8 mouse cellular contexts compared by ENCODE assay signal in genomic region chr3:88422020-88422720, GRCm38 (mm10). TPM values are rescaled to one million over a fixed set of nuclear protein-coding genes. Genes with fewer than 3 reads are reported as not detected.
DNase-seq lines count a peak whose midpoint lies in the region; ATAC-seq and TF ChIP-seq lines count a peak whose summit lies in the region.

No protein-coding gene starts in this region.

- TF ChIP-seq CTCF in left cerebral cortex, adult 2 months (IDR thresholded peaks at IDR 0.05), result no peak; the same call in none of the 2 replicates

- H3K27ac ChIP-seq in left cerebral cortex, adult 2 months, result no peak overlapping the region

- peak overlapping the region; percentile 17; the same call in 1 of the 2 replicates for H3K4me3 ChIP-seq in left cerebral cortex, adult 2 months

- ATAC-seq in megakaryocyte progenitor cell, adult 5-6 weeks (replicated peaks; ENCODE audit: poor library complexity), result peak; percentile 58

- intact Hi-C loops in left cerebral cortex, adult 2 months (cut with DNase I), result no loop called here

- DNase-seq in left cerebral cortex, adult 2 months (ENCODE audit: extremely low spot score in 1 of 2, low spot score in 2 of 2), result no peak
- DNase-seq in left cerebral cortex, adult 8-10 months (ENCODE audit: low spot score in 2 of 2), result no peak
- peak; percentile 76 to 81 for DNase-seq in cerebellum, postnatal 10 days
- DNase-seq in kidney, adult 9 months, result peak; percentile 67
- no peak for DNase-seq in adrenal gland, postnatal 10 days
- DNase-seq in testis, postnatal 10 days (ENCODE audit: low spot score), result no peak
- DNase-seq in T-cell, adult 2 months (ENCODE audit: low spot score), result no peak

RNA-seq across cellular contexts. Expression of gene Slc25a44, which starts 2.8 kb away (rescaled TPM):
- total RNA-seq in left cerebral cortex, adult 2 months (2021), result 10 to 100 TPM; 75.8 to 77.6 TPM
- total RNA-seq in left cerebral cortex, adult 8-10 months (2022), result 10 to 100 TPM; 72.5 to 77.6 (median 75.9) TPM
- 10.3 and 11.1 TPM in 2 replicates for total RNA-seq in megakaryocyte progenitor cell, adult 5-6 weeks (2015)
- 16.2 and 17.9 TPM in 2 replicates for total RNA-seq in megakaryocyte progenitor cell, adult 5-6 weeks (2017)
- total RNA-seq in adrenal gland, postnatal 10 days (2021), result 10 to 100 TPM; 37.8 to 47.6 TPM

RNA-seq across cellular contexts. Expression of gene Pmf1, which starts 12.0 kb away (rescaled TPM):
- 1 to 10 TPM; 6.5 to 6.6 TPM for total RNA-seq in left cerebral cortex, adult 2 months (2021)
- total RNA-seq in left cerebral cortex, adult 8-10 months (2022), result 1 to 10 TPM; 7.4 to 9.2 (median 7.8) TPM
- total RNA-seq in megakaryocyte progenitor cell, adult 5-6 weeks (2015), result 161 and 165 TPM in 2 replicates
- total RNA-seq in megakaryocyte progenitor cell, adult 5-6 weeks (2017), result 121 and 129 TPM in 2 replicates
- total RNA-seq in adrenal gland, postnatal 10 days (2021), result 10 to 100 TPM; 60.2 to 62.6 TPM

RNA-seq across cellular contexts. Expression of gene Bglap, which starts 37.9 kb away (rescaled TPM):
- 1 to 10 TPM; 1.4 to 1.6 TPM for total RNA-seq in left cerebral cortex, adult 2 months (2021)
- total RNA-seq in left cerebral cortex, adult 8-10 months (2022), result 1 to 10 TPM in 1 of 4 experiments, not detected in 3; 2.8 TPM
- not detected in 2 replicates for total RNA-seq in megakaryocyte progenitor cell, adult 5-6 weeks (2015)
- not detected in 2 replicates for total RNA-seq in megakaryocyte progenitor cell, adult 5-6 weeks (2017)
- total RNA-seq in adrenal gland, postnatal 10 days (2021), result 100 to 1,000 TPM in 1 of 2 experiments, 1 to 10 TPM in 1; 1.6 to 106 TPM

RNA-seq across cellular contexts. Expression of gene Sema4a, which starts 38.8 kb away (rescaled TPM):
- 10 to 100 TPM; 68.7 to 71.2 TPM for total RNA-seq in left cerebral cortex, adult 2 months (2021)
- total RNA-seq in left cerebral cortex, adult 8-10 months (2022), result 10 to 100 TPM; 63.2 to 71.4 (median 66.8) TPM
- total RNA-seq in megakaryocyte progenitor cell, adult 5-6 weeks (2015), result 32.7 and 43.1 TPM in 2 replicates
- 25.9 and 39.4 TPM in 2 replicates for total RNA-seq in megakaryocyte progenitor cell, adult 5-6 weeks (2017)
- total RNA-seq in adrenal gland, postnatal 10 days (2021), result 10 to 100 TPM; 13.4 to 15.5 TPM

RNA-seq across cellular contexts. Expression of gene Bglap2, which starts 43.7 kb away (rescaled TPM):
- total RNA-seq in left cerebral cortex, adult 2 months (2021), result 1 to 10 TPM in 1 of 2 experiments, not detected in 1; 1.1 TPM
- 1 to 10 TPM in 3 of 4 experiments, not detected in 1; 1.1 to 1.8 (median 1.3) TPM for total RNA-seq in left cerebral cortex, adult 8-10 months (2022)
- not detected in 2 replicates for total RNA-seq in megakaryocyte progenitor cell, adult 5-6 weeks (2015)
- not detected in 2 replicates for total RNA-seq in megakaryocyte progenitor cell, adult 5-6 weeks (2017)
- total RNA-seq in adrenal gland, postnatal 10 days (2021), result 10 to 100 TPM in 1 of 2 experiments, not detected in 1; 24.0 TPM

Comparison
In these comparisons a context has a peak if more than half of its experiments do, and no peak if none do; other contexts are left out.
1. DNase-seq: peak in cerebellum, postnatal 10 days (2 of 2) and kidney, adult 9 months (single experiment); none in left cerebral cortex, adult 2 months (0 of 2), left cerebral cortex, adult 8-10 months (0 of 2), adrenal gland, postnatal 10 days (single experiment), testis, postnatal 10 days (single experiment) and T-cell, adult 2 months (single experiment).
2. RNA of gene Pmf1, which starts 12.0 kb away (total RNA-seq): 121 to 165 TPM in megakaryocyte progenitor cell, adult 5-6 weeks and 60.2 to 62.6 TPM in adrenal gland, postnatal 10 days; 7.4 to 9.2 TPM in left cerebral cortex, adult 8-10 months and 6.5 to 6.6 TPM in left cerebral cortex, adult 2 months; every median in the first group is over 4 times any median in the second.